ENCODE assay signal across 9 mouse cellular contexts in the genomic region with DNA sequence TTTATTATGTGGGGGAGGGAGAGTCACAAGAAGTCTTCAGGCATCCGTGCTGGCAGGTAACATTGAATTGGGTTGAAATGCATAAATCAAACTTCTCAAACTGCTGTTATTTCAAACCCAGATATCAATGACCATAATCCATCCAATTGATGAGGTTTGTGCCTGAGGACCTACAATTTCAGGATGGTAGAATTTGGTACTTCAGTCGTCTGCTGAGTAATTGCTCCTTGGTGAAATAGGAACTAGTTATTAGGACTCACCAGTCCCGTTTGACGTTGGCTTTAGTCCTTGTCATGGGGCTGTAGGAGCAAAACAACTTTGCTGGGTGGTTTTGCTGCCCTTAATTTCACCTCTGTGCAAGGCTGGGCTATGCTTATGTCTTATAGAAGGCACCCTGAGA. TPM values are rescaled to one million over a fixed set of nuclear protein-coding genes. Genes with fewer than 3 reads are reported as not detected.
DNase-seq lines count a peak whose midpoint lies in the region; ATAC-seq and TF ChIP-seq lines count a peak whose summit lies in the region.
"Had no signal": no experiment of that assay in that cellular context is flagged by ENCODE, and none has a peak within 500 bp of the region (broad histone marks: within the 10 kb centered on the region; RNA-seq: fewer than 3 reads in every experiment).

No protein-coding gene starts in this region.

- WGBS in forebrain, embryonic 11.5 days: 4% methylated on average over 4 of the region's 4 CpGs
- 10% methylated on average over 4 of the region's 4 CpGs for WGBS in liver, embryonic 14.5 days (ENCODE audit: insufficient replicate concordance)

- H3K27ac ChIP-seq in forebrain, embryonic 11.5 days (ENCODE audit: low read depth, low read length): no peak overlapping the region
- H3K27ac ChIP-seq in liver, embryonic 14.5 days: no peak overlapping the region

- peak overlapping the region; percentile 71 for H3K4me3 ChIP-seq in erythroblast, embryonic 14.5 days (replicated peaks)
- H3K4me3 ChIP-seq in forebrain, embryonic 11.5 days (ENCODE audit: low read depth, low read length): peak overlapping the region; percentile 73
- H3K4me3 ChIP-seq in liver, embryonic 14.5 days (ENCODE audit: insufficient read depth in 1 of 2, low read depth in 2 of 2, low read length in 2 of 2): no peak overlapping the region; a peak in 1 of 4 replicates

- H3K4me2 ChIP-seq in forebrain, embryonic 11.5 days (ENCODE audit: low read depth, low read length, severe bottlenecking): peak overlapping the region; percentile 50
- peak overlapping the region; percentile 69 for H3K4me2 ChIP-seq in liver, embryonic 14.5 days (ENCODE audit: low read depth)

- no peak for ATAC-seq in erythroblast, adult 5-6 weeks (replicated peaks; ENCODE audit: low FRiP score, poor library complexity, severe bottlenecking)
- ATAC-seq in forebrain, embryonic 11.5 days (replicated peaks; ENCODE audit: low FRiP score): no peak
- no peak for ATAC-seq in liver, embryonic 14.5 days (ENCODE audit: insufficient read depth)

- peak; percentile 73 for DNase-seq in 416B (ENCODE audit: low read depth)
- no peak for DNase-seq in forebrain, embryonic 11.5 days (ENCODE audit: low spot score)
- no peak for DNase-seq in liver, embryonic 14.5 days (ENCODE audit: low read depth in 3 of 3, low spot score in 3 of 3)
- DNase-seq in right cerebral cortex, postnatal 10 days (ENCODE audit: low spot score in 2 of 2): no peak
- no peak for DNase-seq in left cerebral cortex, postnatal 14 days (ENCODE audit: low spot score in 2 of 2)
- no peak for DNase-seq in kidney, adult 8-10 months
- DNase-seq: thymus, adult 2 months had no signal

- peak overlapping the region; percentile 84; the same call in 1 of the 2 replicates for H3K9ac ChIP-seq in forebrain, embryonic 11.5 days (ENCODE audit: low read length)
- no peak overlapping the region for H3K9ac ChIP-seq in liver, embryonic 14.5 days (replicated peaks)

- no peak for TF ChIP-seq CTCF in liver, embryonic 14.5 days (IDR thresholded peaks at IDR 0.05; ENCODE audit: low read depth)

- intact Hi-C loops in left cerebral cortex, postnatal 14 days (cut with DNase I): no loop called here

- peaks cover 12% of the 10 kb centered on the region for H3K27me3 ChIP-seq in erythroblast, embryonic 14.5 days (ENCODE audit: control insufficient read depth)
- H3K27me3 ChIP-seq in forebrain, embryonic 11.5 days (ENCODE audit: control insufficient read depth, insufficient read depth, low read length): no peaks in the 10 kb centered on the region
- H3K27me3 ChIP-seq in liver, embryonic 14.5 days (ENCODE audit: control insufficient read depth, insufficient read depth, low read length): no peaks in the 10 kb centered on the region

- peaks cover 14% of the 10 kb centered on the region for H3K4me1 ChIP-seq in erythroblast, embryonic 14.5 days (ENCODE audit: control insufficient read depth)
- H3K4me1 ChIP-seq in forebrain, embryonic 11.5 days (replicated peaks; ENCODE audit: control insufficient read depth, insufficient read depth, low read length): no peaks in the 10 kb centered on the region
- H3K4me1 ChIP-seq in liver, embryonic 14.5 days (replicated peaks; ENCODE audit: control insufficient read depth in 2 of 2, insufficient read depth in 2 of 2, low read length in 1 of 2): peaks cover 0 to 7% of the 10 kb centered on the region in 2 experiments; a peak in 2 of 4 replicates

- no peaks in the 10 kb centered on the region for H3K36me3 ChIP-seq in erythroblast, embryonic 14.5 days (ENCODE audit: control insufficient read depth)
- no peaks in the 10 kb centered on the region for H3K36me3 ChIP-seq in forebrain, embryonic 11.5 days (ENCODE audit: control insufficient read depth, insufficient read depth, low read length)
- H3K36me3 ChIP-seq in liver, embryonic 14.5 days (replicated peaks; ENCODE audit: control insufficient read depth, insufficient read depth, low read depth): no peaks in the 10 kb centered on the region

- TF ChIP-seq EP300 in liver, embryonic 14.5 days (IDR thresholded peaks at IDR 0.05; ENCODE audit: low read depth): no peak

- H3K9me3 ChIP-seq in erythroblast, embryonic 14.5 days (ENCODE audit: control insufficient read depth, low read length): no peaks in the 10 kb centered on the region
- no peaks in the 10 kb centered on the region for H3K9me3 ChIP-seq in forebrain, embryonic 11.5 days (ENCODE audit: control insufficient read depth, low read length)
- no peaks in the 10 kb centered on the region for H3K9me3 ChIP-seq in liver, embryonic 14.5 days (ENCODE audit: control insufficient read depth, low read length)

RNA-seq across cellular contexts. Expression of a gene that starts 1.2 kb away (rescaled TPM):
- not detected in 2 replicates for polyA plus RNA-seq in erythroblast, embryonic 14.5 days (2012)
- 0.42 and 1.9 TPM in 2 replicates for total RNA-seq in erythroblast, adult 5-6 weeks (2015; ENCODE audit: low replicate concordance)
- 0.42 and 6.3 TPM in 2 replicates for total RNA-seq in erythroblast, adult 5-6 weeks (2017; ENCODE audit: low replicate concordance)
- 19.5 and 22.4 TPM in 2 replicates for polyA plus RNA-seq in forebrain, embryonic 11.5 days (2014; fragmentation: Nextera tagmentation; extraction: Ambion mirVana)
- 0.20 and 0.80 TPM in 2 replicates for polyA plus RNA-seq in liver, embryonic 14.5 days (2012; rRNA removed)
- polyA plus RNA-seq in liver, embryonic 14.5 days (2014; fragmentation: Nextera tagmentation; extraction: Ambion mirVana): 0.32 and 0.75 TPM in 2 replicates
- 10 to 100 TPM; 54.4 to 64.0 TPM for total RNA-seq in left cerebral cortex, postnatal 14 days (2021)

Comparison
In these comparisons a context has a peak if more than half of its experiments do, and no peak if none do; other contexts are left out.
1. H3K4me3 ChIP-seq: peak in erythroblast, embryonic 14.5 days (single experiment) and forebrain, embryonic 11.5 days (single experiment); none in liver, embryonic 14.5 days (0 of 2).
2. RNA of a gene that starts 1.2 kb away (polyA plus RNA-seq): 19.5 to 22.4 TPM in forebrain, embryonic 11.5 days; 0.20 to 0.80 TPM in liver, embryonic 14.5 days and not detected in erythroblast, embryonic 14.5 days; every median in the first group is over 10 times any median in the second.